Mouse (Mus musculus): ENCODE measurements around the gene Misp.

DNA sequence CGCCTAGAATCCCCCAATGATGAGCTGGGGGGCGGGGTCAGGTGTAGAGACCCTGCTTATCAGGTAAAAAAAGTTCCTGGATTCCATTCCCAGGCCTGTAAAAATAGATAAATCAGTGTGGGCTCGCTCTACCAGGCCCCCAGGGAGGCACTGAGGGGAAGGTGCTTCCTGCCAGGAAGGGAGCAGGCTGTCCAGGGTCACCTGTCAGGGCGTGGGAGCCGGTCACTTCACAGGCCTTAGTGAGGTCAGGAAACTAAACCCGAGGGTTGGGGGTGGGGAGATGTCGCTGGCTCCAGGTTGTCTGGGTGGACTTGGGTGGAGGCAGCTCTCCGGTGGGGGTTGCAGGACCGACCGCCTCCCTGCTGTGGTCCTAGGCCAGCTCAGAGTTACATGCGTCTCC lies 15.2 kb upstream of the Misp start:
- no peak for TF ChIP-seq CTCF (IDR thresholded peaks at IDR 0.05; ENCODE audit: insufficient read depth, low read length)
- TF ChIP-seq POLR2A (IDR thresholded peaks at IDR 0.05; ENCODE audit: borderline replicate concordance, extremely low read depth, low read depth, low read length), result no peak
